Mouse (Mus musculus) T-cell, adult 2 months (primary cell): Measurements from ENCODE around the gene Zfp784.

Experiments
- DNase-seq: peaks from one replicate; pipeline ENCODE4 v3.0.0; 2022; ENCODE audit warnings: low spot score

The Zfp784 gene

DNA sequence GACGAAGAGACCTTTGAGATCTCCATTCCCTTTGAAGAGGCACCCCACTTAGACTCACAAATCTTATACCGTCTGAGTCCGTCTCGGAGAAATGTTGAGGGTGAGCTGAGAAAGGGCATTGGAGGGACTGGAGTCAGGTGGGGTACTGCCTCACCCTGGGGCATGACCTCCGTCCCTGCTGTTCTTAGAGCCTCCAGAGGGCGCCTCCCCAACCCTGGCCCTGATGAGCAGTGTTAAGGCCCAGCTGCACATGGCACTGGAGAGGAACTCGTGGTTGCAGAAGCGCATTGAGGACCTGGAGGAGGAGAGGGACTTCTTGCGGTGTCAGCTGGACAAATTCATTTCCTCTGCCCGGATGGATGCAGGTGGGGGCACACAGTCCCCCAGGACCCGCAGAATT, 19.6 kb upstream of the Zfp784 start:
- DNase-seq, result no peak

DNA sequence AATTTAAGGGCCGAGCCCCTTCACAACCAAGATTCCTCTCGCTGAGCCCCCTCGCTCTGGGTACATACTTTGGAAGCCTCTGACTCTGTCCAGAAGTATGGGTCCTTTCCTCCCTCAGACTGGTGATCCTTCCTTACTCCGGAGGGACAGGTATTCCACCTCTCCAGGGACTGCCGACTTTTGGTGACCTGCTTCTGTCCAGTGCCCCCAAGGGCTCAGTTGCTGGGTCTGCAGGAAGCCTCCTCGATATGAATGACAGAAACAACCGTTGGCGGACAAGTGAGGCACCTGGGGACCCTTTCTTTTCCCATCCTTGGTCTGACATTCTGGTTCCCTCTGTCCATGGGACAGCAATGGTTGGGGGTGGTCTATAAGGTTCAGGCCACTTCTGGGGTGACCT, 19.1 kb upstream of the Zfp784 start:
- DNase-seq, result no peak

DNA sequence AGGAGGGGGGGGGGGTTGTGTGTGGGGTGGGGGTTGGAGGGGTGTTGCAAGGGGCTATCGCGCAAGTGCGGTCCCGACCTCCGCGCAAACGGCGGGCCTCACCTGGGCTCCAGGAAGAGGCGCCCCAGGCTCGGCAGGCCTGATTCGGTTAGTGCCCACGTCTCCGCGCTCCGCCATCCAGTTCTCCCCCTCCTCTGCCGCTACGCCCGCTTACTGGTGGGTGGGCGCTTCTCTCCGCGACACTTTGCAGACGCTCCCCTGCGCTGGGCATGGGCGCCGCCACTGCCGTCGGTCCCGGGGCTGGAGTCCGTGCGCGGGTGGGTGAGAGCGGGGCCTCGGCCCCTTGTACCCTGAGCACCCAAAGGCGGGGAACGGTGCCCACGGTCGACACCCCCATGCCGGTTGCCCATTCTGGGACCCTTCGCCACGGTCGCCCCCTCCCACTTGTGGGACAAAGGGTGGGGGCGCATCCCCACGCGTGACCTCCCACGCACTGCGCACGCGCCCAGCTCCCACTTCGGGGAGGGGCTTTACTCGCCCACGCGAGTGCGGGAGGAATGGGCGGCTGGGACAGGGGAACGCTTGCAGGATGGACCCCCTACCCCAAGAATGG, 18.5 kb upstream of the Zfp784 start:
- DNase-seq, result no peak

DNA sequence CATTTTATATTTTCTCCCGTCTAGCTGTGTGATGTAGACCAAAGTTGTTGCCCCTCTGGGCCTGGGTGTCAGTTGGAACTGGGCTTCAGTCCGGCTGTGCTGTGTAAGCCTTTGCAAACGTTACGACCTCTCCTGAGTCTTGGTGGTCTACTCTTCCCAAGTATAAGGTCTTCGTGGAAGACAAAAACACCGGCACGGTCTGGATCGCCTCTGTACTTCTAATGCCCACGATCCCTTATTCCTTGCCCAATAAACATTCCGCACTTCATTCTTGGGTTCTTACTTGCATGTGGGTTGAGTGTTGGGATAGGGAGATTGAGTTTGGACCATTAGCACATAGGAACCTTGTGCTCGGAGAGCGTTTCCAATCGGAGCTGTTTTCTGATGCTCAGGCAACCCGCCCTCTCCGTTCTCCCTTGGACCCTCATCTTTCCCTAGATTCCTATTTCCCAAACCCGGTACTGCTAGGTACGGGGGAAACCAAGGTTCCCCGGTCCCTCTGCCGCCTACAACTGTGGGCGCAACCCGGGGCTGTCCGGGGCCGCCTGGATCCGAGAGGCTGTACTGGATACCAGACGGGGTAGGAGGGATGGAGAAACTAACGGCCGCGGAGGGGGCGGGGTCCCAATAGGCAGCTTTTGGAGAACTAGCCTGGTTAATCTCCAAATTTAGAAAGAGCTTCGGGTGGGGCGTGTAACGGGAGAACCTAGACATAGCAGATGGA, 15.4 kb upstream of the Zfp784 start:
- no peak for DNase-seq

DNA sequence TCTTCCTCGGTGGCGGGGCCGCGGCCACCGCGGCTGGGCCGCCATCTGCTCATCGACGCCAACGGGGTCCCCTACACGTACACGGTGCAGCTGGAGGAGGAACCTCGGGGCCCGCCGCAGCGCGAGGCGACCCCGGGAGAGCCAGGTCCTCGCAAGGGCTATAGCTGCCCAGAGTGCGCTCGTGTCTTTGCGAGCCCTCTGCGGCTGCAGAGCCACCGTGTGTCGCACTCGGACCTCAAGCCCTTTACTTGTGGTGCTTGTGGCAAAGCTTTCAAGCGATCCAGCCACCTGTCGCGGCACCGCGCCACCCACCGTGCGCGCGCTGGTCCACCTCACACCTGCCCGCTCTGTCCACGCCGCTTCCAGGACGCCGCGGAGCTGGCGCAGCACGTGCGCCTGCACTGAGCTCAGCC, 14.7 kb upstream of the Zfp784 start:
- no peak for DNase-seq

DNA sequence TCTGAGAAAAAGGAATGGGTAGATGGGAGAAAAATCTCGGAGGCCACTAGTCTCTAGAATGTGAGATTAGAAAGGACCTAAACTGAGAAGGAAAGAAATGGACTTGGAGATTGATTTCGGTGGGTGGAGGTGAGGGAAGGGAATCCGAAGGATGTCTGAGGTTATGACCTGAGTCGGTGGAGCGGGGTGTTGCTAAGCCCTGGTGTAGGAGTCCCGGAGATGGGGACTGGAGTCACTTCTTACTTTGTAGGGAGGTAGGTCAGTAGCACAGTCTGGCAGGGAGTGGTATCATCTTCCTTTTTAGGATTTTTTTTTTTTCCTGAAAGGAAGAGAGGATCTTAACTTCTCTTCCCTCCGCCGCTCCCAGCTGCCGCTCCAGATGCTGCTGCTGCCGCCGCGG, 14.2 kb upstream of the Zfp784 start:
- no peak for DNase-seq

DNA sequence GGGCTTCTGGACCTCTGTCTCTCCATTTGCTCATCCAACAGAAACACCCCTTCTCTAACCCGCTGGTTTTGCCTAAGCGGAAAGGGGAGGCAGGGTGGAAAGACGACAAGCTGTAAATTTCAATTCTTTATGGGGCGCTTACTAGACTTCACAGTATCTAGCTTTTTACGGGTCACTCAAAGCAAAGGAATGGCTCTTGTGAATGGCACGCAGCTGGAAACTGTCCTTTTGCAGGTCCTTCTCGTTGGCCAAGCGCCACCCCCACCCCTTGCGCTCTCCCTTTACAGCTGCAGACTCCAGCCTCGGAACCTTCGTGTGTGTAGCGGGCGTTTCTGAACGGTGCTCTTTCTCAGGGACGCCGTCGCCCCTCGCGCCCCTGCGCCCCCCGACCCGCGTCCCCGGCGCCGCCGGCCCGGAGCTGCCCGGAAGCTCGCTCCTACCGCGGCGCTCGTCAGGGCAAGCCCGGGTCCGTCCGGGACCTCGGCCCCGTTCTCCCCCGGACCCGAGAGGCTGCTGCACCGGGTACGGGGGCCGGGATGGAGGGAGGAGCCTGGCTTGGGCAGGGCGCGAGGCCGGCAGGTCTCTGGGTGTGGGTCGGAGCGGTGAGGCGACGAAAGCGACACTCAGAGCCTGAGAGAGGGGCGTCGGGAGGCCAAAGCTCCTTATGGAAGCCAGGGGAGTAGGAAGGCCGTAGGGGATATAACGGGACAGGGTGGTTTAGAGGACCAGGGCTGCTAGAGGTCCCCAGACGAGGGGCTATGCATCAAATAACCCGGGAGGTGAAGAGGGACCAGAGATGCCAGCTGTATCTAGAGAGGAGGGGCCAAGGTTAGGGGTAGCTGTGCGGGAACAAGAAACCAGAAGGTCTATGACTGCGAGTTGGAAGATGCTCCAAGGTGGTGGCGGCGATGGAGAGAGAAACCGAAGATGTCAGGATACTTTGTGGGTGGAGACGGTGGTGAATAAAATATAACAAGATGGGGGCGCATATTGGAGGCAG, 13.2 kb upstream of the Zfp784 start, which contains the start of gene Zfp580:
Zfp580 (plus strand) TSS at position 346 of the 1,000 bp plus-strand sequence.
- peak; percentile 63 for DNase-seq

DNA sequence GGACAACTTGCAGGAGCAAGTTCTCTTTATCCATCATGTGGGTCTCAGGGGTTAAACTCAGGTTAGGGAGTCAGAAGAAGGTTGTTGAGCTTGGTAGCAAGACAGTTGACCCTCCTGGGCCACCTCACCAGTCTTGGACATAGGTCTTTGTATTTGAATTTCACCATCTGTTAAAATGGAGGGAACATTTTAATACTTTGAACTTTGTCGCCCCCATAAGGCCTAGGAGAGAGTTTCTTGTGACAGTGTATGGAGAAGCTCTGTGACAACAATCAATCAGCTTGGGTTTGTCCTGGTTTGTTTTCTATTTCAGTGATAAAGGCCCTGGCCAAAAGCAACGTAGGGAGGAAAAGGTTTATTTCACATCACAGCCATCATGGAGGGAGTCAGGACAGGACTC, 9.1 kb upstream of the Zfp784 start:
- DNase-seq, result peak; percentile 43

DNA sequence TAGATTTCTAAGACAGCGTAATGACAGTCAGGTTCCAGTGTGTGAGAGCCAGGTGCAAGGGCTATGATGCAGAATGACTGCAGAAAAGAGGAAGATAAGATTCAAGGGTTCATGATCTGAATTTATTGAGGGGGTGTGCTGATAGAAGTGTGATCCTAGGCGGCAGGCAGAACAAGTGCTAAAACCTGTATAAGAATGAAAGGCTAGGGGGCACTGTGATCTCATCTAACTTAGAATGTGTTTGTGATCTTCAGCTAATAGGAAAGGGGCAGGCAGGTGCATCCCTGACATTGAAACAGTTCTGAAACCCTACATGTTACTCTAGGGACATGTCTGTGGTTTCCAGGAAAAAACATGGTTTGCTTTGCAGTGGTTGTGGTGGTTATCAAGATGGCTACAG, 7.9 kb upstream of the Zfp784 start:
- DNase-seq, result no peak

DNA sequence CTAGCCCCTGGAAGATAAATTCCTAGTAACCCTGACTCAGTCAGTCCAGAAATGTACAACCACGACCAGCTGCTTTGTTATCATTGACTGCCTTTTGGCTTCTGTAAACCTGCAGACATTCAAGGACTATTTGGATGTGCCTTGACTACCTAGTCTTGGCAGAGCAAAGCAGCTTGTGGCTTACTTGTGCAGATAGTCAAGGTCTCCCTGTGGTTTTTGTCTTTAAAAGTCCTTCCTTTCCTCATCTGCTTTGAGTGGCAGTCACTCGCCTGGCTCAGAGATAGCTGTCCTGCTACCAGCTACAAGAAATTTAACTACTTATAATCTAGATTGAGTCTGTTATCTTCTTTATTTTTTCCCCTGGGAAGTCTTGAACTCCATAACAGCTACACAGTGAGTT, 6.7 kb upstream of the Zfp784 start:
- no peak for DNase-seq

DNA sequence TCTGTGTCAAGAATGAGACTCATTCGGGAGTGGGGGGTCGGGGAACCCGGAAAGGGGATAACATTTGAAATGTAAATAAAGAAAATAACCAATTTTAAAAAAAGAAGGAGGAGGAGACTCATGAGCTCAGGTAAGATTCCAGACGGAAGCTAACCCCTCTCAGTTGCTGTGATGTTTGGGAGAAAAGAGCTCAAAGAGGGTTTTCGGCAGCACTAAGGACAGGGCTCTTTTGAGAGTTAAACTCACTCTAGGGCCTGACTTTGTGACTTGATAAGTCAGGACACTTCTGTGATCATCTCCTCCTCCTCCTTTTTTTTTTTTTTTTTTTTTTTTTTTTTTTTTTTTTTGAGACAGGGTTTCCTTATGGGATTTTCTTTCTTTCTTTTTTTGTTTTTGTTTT, 694 bp upstream of the Zfp784 start:
- DNase-seq, result no peak

DNA sequence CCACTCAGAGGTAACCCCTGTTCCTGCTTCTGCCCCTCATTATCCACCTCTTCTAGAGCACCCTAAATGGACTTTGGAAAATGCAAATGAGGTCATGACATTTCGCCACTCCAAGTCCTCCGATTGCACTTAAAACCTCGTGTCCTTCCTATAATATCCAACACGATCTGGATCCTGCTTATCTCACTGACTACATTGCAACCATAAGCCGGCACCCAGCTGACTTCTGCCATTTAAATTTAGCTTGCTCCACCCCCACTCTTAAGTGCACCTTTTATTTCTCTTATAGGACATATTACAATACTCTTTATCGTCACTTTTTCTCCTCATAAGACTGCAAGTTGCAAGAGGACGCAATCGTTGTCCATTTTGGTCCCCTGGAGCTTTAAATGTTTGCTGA, 779 bp downstream of the Zfp784 start:
- no peak for DNase-seq

DNA sequence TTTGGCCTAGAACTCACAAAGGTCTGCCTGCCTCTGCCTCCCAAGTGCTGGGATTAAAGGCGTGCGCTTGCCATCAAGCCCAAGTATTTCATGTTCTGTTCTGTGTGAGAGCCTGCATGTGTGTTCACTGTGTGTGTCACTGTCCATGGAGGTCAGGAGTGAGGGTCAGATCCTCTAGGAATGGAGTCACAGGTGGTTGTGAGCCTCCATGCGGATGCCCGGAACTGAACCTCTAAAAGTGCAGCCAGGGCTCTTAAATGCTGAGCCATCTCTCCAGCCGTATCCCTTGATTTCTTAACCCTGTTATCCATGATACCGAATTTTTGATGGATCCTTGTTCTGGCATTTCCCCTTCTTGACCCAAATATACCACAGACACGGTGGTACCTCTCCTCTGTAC, 1.2 kb downstream of the Zfp784 start:
- no peak for DNase-seq

DNA sequence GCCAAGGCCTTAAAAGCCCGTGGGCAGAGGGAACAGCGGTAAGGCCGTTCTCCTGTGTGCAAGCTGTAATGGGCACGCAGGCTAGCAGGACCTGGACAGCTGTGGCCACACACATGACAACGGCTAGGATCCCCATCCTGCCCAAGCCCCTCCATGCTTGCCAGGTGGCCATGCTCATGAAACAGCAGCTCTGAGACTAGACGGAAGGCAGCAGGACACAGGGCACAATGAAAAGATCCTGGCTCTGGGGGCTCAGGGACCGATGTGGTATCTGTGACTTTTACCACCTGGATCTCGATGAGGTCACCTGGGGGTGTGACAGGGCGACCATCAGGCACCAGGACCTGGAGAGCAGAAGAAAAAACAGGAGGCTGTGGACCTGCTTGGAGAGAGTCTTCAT, 2.1 kb downstream of the Zfp784 start:
- no peak for DNase-seq

DNA sequence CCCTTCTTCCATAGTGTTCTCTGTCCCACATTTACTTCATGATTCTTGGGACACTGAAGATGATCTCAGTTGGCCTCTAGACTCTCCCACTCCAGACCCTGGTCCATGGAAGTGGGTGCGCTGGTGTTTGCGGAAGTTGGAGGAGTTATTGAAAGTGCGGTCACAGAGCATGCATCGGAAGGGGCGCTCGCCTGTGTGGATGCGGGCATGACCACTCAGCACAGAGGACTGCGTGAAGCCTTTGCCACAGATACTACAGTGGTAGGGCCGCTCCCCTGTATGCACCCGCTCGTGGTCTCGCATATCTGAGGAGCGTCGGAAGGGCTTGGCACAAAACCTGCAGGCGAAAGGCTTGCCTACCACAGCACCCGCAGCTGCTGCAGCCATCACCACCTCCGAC, 2.6 kb downstream of the Zfp784 start:
- DNase-seq, result no peak

DNA sequence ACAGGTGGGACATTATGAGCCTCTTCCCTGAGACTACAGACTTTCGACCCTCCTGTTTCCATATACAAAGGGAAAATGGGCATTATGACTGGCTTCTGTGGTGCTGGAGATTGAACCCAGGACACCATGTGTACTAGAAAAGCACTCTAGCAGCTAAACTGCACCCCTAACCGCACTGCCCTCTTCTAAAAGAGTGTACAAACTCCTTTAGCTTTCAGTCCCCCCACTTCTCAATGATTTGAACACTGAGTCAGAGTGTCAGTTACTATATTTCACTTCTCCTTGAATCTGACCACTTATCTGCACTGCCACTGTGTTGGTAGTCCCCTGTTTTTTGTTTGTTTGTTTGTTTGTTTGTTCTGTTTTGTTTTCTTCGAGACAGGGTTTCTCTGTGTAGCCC, 4.4 kb downstream of the Zfp784 start, which contains the start of gene 4632433K11Rik:
4632433K11Rik (plus strand) TSS at position 301 of the 400 bp plus-strand sequence.
- DNase-seq, result no peak

DNA sequence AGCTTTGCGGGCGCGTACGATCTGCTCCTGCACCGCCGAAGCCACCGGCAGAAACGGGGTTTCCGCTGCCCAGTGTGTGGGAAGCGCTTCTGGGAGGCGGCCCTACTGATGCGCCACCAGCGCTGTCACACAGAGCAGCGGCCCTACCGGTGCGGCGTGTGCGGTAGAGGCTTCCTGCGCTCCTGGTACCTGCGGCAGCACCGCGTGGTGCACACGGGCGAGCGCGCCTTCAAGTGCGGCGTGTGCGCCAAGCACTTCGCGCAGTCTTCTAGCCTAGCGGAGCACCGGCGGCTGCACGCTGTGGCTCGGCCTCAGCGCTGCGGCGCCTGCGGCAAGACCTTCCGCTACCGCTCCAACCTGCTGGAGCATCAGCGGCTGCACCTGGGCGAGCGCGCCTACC, 6.8 kb downstream of the Zfp784 start:
- no peak for DNase-seq

DNA sequence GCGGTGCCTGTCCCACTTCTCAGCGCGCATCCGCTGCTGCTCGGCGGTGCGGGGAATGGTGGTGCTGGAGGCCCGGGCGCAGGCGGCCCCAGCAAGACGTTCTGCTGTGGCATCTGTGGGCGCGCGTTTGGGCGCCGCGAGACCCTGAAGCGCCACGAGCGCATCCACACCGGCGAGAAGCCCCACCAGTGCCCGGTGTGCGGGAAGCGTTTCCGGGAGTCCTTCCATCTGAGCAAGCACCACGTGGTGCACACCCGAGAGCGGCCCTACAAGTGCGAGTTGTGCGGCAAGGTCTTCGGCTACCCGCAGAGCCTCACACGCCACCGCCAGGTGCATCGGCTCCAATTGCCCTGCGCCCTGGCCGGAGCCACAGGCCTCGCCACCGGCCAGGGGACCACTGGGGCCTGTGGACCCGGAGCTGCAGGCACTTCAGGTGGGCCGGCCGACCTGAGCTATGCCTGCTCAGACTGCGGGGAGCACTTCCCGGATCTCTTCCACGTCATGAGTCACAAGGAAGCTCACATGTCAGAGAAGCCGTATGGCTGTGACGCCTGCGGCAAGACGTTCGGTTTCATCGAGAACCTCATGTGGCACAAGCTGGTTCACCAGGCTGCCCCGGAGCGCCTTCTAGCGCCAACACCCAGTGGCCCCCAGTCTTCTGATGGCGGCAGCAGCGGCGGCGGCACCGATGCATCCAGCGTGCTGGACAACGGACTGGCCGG, 7.5 kb downstream of the Zfp784 start:
- DNase-seq, result no peak

DNA sequence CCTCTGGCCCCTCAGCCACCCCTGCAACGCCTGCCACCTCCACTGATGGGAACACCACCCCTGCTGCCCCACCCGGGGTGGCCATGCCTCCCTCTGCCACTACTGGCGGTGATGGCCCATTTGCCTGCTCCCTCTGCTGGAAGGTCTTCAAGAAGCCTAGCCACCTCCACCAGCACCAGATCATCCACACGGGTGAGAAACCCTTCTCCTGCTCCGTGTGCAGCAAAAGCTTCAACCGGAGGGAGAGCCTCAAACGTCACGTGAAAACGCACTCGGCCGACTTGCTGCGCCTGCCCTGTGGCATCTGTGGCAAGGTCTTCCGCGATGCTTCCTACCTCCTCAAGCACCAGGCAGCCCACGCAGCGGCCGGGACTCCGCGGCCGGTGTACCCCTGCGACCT, 8.3 kb downstream of the Zfp784 start:
- DNase-seq, result no peak

DNA sequence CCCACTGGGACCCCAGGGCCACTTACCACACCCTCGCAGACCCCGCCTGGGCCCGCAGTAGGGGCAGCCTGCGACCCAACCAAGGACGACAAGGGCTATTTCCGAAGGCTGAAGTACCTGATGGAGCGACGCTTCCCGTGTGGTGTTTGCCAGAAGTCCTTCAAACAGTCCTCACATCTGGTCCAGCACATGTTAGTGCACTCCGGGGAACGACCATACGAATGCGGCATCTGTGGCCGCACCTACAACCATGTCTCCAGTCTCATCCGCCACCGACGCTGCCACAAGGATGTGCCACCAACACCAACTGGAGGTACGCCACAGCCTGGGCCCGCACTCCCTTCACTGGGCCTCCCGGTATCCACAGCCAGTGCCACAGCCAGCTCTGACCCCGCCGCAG, 8.7 kb downstream of the Zfp784 start:
- DNase-seq, result no peak

DNA sequence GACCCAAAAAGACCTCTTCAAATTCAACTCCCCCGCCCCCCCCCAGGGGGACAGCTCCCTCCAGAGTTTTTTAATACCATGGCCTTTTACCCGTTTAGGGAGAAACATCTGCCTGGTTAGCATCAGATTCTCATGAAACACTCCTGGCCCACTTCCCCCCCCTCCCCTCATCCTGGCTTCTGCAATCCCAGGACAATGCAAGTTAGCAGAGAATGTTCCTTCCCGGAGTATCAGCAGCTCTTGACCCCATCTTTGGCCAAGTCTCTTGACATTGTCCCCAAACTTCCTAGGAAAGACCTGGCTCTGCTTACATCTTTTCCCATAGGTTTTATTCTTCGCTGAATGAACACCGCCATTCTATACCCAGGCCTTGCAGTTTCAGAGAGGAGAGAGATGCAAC, 17.0 kb downstream of the Zfp784 start:
- no peak for DNase-seq

DNA sequence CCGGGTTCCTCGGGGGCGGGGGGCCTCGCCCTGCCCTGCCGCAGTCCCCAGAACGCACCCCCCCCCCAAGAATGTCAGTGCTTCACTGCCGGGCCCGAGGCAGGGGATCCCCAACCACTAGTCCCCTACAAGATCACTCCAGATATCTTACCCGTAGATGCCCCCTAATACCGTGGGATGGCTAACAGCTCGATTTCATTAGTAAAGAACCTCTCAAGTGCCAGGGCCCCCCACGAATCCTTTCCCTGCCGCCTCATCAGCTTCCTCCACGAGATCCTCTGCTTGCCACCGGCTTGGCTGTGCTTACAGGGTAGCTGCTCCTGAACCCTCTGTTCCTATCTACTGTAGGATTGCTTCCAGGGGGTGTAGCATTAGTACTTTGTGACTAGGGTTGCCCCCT, 17.6 kb downstream of the Zfp784 start:
- no peak for DNase-seq
